In genomic region chr17:28622300-28622759, GRCm38 (mm10) we compare ENCODE assay signal across 8 mouse cellular contexts. TPM values are rescaled to one million over a fixed set of nuclear protein-coding genes. Genes with fewer than 3 reads are reported as not detected.
DNase-seq lines count a peak whose midpoint lies in the region; ATAC-seq and TF ChIP-seq lines count a peak whose summit lies in the region.

Srpk1 (minus strand) TSS chr17:28622709.

- peaks cover 23% of the 10 kb centered on the region for H3K36me3 ChIP-seq in embryonic facial prominence, embryonic 13.5 days
- H3K36me3 ChIP-seq in heart, adult 2 months (ENCODE audit: control insufficient read depth, insufficient read depth, low read length) = no peaks in the 10 kb centered on the region
- H3K36me3 ChIP-seq in limb, embryonic 13.5 days = peaks cover 26% of the 10 kb centered on the region
- peaks cover 3% of the 10 kb centered on the region; the same call in 1 of the 2 replicates for H3K36me3 ChIP-seq in midbrain, embryonic 16.5 days (ENCODE audit: control insufficient read depth, insufficient read depth, low read length)

- H3K4me2 ChIP-seq in embryonic facial prominence, embryonic 13.5 days = peak within 1 kb of the TSS; percentile 78
- peak within 1 kb of the TSS; percentile 92 for H3K4me2 ChIP-seq in limb, embryonic 13.5 days (replicated peaks)
- H3K4me2 ChIP-seq in midbrain, embryonic 16.5 days (ENCODE audit: low read length) = peak within 1 kb of the TSS; percentile 89

- no peak for TF ChIP-seq EP300 in heart, adult 2 months (IDR thresholded peaks at IDR 0.05; ENCODE audit: insufficient read depth, low read depth, low read length)

- H3K27ac ChIP-seq in embryonic facial prominence, embryonic 13.5 days = peak within 1 kb of the TSS; percentile 90
- H3K27ac ChIP-seq in heart, adult 2 months = peak within 1 kb of the TSS; percentile 89
- peak within 1 kb of the TSS; percentile 85 for H3K27ac ChIP-seq in limb, embryonic 13.5 days
- peak within 1 kb of the TSS; percentile 92 for H3K27ac ChIP-seq in midbrain, embryonic 16.5 days (ENCODE audit: low read length)

- peak within 1 kb of the TSS; percentile 98 for H3K9ac ChIP-seq in embryonic facial prominence, embryonic 13.5 days
- peak within 1 kb of the TSS; percentile 87 for H3K9ac ChIP-seq in heart, adult 2 months (ENCODE audit: low read depth, low read length)
- peak within 1 kb of the TSS; percentile 97 for H3K9ac ChIP-seq in limb, embryonic 13.5 days
- H3K9ac ChIP-seq in midbrain, embryonic 16.5 days (ENCODE audit: low read depth, low read length) = peak within 1 kb of the TSS; percentile 97

- peak; percentile 63 for TF ChIP-seq POLR2A in heart, adult 2 months (IDR thresholded peaks at IDR 0.05; ENCODE audit: insufficient read depth, low read depth, low read length)

- peaks cover 4% of the 10 kb centered on the region for H3K79me2 ChIP-seq in heart, adult 2 months (replicated peaks; ENCODE audit: control insufficient read depth, insufficient read depth, low read length)

- intact Hi-C loops in heart, adult 2 months (cut with DNase I) = loop anchor here (5.0 kb wide), 1 partner anchor 70 kb away; the partner anchor contains the start of genes Mapk14 and Slc26a8

- H3K4me3 ChIP-seq in embryonic facial prominence, embryonic 13.5 days = peak within 1 kb of the TSS; percentile 84
- H3K4me3 ChIP-seq in heart, adult 2 months = peak within 1 kb of the TSS; percentile 98
- peak within 1 kb of the TSS; percentile 99 for H3K4me3 ChIP-seq in limb, embryonic 13.5 days
- H3K4me3 ChIP-seq in midbrain, embryonic 16.5 days (ENCODE audit: low read depth, low read length) = peak within 1 kb of the TSS; percentile 98

- no peaks in the 10 kb centered on the region for H3K27me3 ChIP-seq in embryonic facial prominence, embryonic 13.5 days
- no peaks in the 10 kb centered on the region for H3K27me3 ChIP-seq in heart, adult 2 months (ENCODE audit: control insufficient read depth, insufficient read depth, low read length)
- no peaks in the 10 kb centered on the region for H3K27me3 ChIP-seq in limb, embryonic 13.5 days
- H3K27me3 ChIP-seq in midbrain, embryonic 16.5 days (ENCODE audit: control insufficient read depth, insufficient read depth, low read depth, low read length) = no peaks in the 10 kb centered on the region

- under 1% methylated on average over 51 of the region's 53 CpGs for WGBS in embryonic facial prominence, embryonic 13.5 days
- WGBS in heart, adult 2 months = under 1% methylated on average over 50 of the region's 53 CpGs
- under 1% methylated on average over 53 of the region's 53 CpGs for WGBS in limb, embryonic 13.5 days
- WGBS in midbrain, embryonic 16.5 days = under 1% methylated on average over 53 of the region's 53 CpGs

- peak; percentile 90 for ATAC-seq in embryonic facial prominence, embryonic 13.5 days (ENCODE audit: insufficient number of reproducible peaks, insufficient read depth, low FRiP score, low TSS enrichment, low read depth)
- ATAC-seq in limb, embryonic 13.5 days (ENCODE audit: low FRiP score, low read depth) = peak; percentile 95
- ATAC-seq in midbrain, embryonic 16.5 days = peak; percentile 95

- H3K4me1 ChIP-seq in embryonic facial prominence, embryonic 13.5 days = peaks cover 18% of the 10 kb centered on the region
- no peaks in the 10 kb centered on the region for H3K4me1 ChIP-seq in heart, adult 2 months (ENCODE audit: control insufficient read depth, insufficient read depth, low read length)
- peaks cover 20% of the 10 kb centered on the region for H3K4me1 ChIP-seq in limb, embryonic 13.5 days
- peaks cover 22% of the 10 kb centered on the region for H3K4me1 ChIP-seq in midbrain, embryonic 16.5 days (ENCODE audit: control insufficient read depth, insufficient read depth, low read length)

- peak; percentile 93 for DNase-seq in 3134 (ENCODE audit: extremely low read depth, insufficient read length, low spot score)
- DNase-seq in adrenal gland, postnatal 36 days = peak; percentile 95 to 96
- DNase-seq in heart, adult 2 months = peak; percentile 94
- DNase-seq in kidney, adult 8-10 months = peak; percentile 88 to 89
- DNase-seq in spleen, postnatal 10 days (ENCODE audit: low spot score in 2 of 2) = peak; percentile 84 to 91

- no peaks in the 10 kb centered on the region for H3K9me3 ChIP-seq in embryonic facial prominence, embryonic 13.5 days
- no peaks in the 10 kb centered on the region for H3K9me3 ChIP-seq in limb, embryonic 13.5 days
- no peaks in the 10 kb centered on the region for H3K9me3 ChIP-seq in midbrain, embryonic 16.5 days (replicated peaks; ENCODE audit: control insufficient read depth, low read length, poor library complexity, severe bottlenecking)

- no peak for TF ChIP-seq CTCF in heart, adult 2 months (IDR thresholded peaks at IDR 0.05)

RNA-seq across cellular contexts. Expression of gene Srpk1, which starts in this region (rescaled TPM):
- 10 to 100 TPM; 57.6 to 69.1 TPM for total RNA-seq in adrenal gland, postnatal 36 days (2021)
- polyA plus RNA-seq in embryonic facial prominence, embryonic 13.5 days (2015; fragmentation: Nextera tagmentation; extraction: Ambion mirVana) = 96.6 and 97.9 TPM in 2 replicates
- total RNA-seq in heart, adult 2 months (2021) = 10 to 100 TPM; 32.1 to 32.6 TPM
- polyA plus RNA-seq in heart, adult 2 months (2012; rRNA removed) = 11.9 and 19.6 TPM in 2 replicates
- polyA plus RNA-seq in limb, embryonic 13.5 days (2015; fragmentation: Nextera tagmentation; extraction: Ambion mirVana) = 93.3 and 97.9 TPM in 2 replicates
- polyA plus RNA-seq in midbrain, embryonic 16.5 days (2015; fragmentation: Nextera tagmentation; extraction: Ambion mirVana) = 84.9 and 91.4 TPM in 2 replicates

Comparison
In these comparisons a context has a peak if more than half of its experiments do, and no peak if none do; other contexts are left out.
1. Peak in every context shown above with its lines: DNase-seq, ATAC-seq, H3K4me3 ChIP-seq and H3K27ac ChIP-seq.